ENCODE assay signal across 19 mouse cellular contexts in genomic region chr3:60574849-60575524, GRCm38 (mm10).
DNase-seq lines count a peak whose midpoint lies in the region; ATAC-seq and TF ChIP-seq lines count a peak whose summit lies in the region.
"Had no signal": no experiment of that assay in that cellular context is flagged by ENCODE, and none has a peak within 500 bp of the region (broad histone marks: within the 10 kb centered on the region; RNA-seq: fewer than 3 reads in every experiment).

No protein-coding gene starts in this region.

- H3K36me3 ChIP-seq in heart, embryonic 15.5 days = no peaks in the 10 kb centered on the region
- peaks cover 70% of the 10 kb centered on the region for H3K36me3 ChIP-seq in megakaryocyte, embryonic 14.5 days (replicated peaks; ENCODE audit: low read length)
- H3K36me3 ChIP-seq in liver, postnatal 0 days (replicated peaks; ENCODE audit: insufficient read depth, low read length) = 0 out of 2 replicates have a peak, but pooled peaks cover 2% of the 10 kb centered on the region
- H3K36me3 ChIP-seq: embryonic facial prominence, embryonic 13.5 days had no signal

- no peak for TF ChIP-seq POLR2A in cerebellum, adult 2 months (IDR thresholded peaks at IDR 0.05; ENCODE audit: borderline replicate concordance, insufficient read depth, low read length)

- no peaks in the 10 kb centered on the region for H3K9me3 ChIP-seq in heart, embryonic 15.5 days (replicated peaks)
- H3K9me3 ChIP-seq in megakaryocyte, embryonic 14.5 days = no peaks in the 10 kb centered on the region
- no peaks in the 10 kb centered on the region for H3K9me3 ChIP-seq in liver, postnatal 0 days (ENCODE audit: low read length)
- H3K9me3 ChIP-seq: embryonic facial prominence, embryonic 13.5 days had no signal

- H3K27ac ChIP-seq in cerebellum, adult 2 months (ENCODE audit: insufficient read depth, low read length) = peak overlapping the region; percentile 23; the same call in 1 of the 2 replicates
- peak overlapping the region; percentile 79; the same call in 1 of the 2 replicates for H3K27ac ChIP-seq in heart, embryonic 15.5 days
- peak overlapping the region; percentile 64; the same call in 1 of the 2 replicates for H3K27ac ChIP-seq in liver, postnatal 0 days (ENCODE audit: low read depth)
- H3K27ac ChIP-seq: embryonic facial prominence, embryonic 13.5 days had no signal

- H3K4me1 ChIP-seq in cerebellum, adult 2 months (ENCODE audit: control insufficient read depth, insufficient read depth, low read length) = peaks cover 20% of the 10 kb centered on the region; the same call in 1 of the 2 replicates
- peaks cover 70% of the 10 kb centered on the region for H3K4me1 ChIP-seq in heart, embryonic 15.5 days (replicated peaks)
- H3K4me1 ChIP-seq in megakaryocyte, embryonic 14.5 days = peaks cover 96% of the 10 kb centered on the region
- H3K4me1 ChIP-seq in liver, postnatal 0 days (ENCODE audit: insufficient read depth) = peaks cover 47% of the 10 kb centered on the region

- no peak for TF ChIP-seq CTCF in cerebellum, adult 2 months (IDR thresholded peaks at IDR 0.05; ENCODE audit: borderline replicate concordance, insufficient read depth, low read depth, low read length)
- no peak for TF ChIP-seq CTCF in liver, postnatal 0 days (IDR thresholded peaks at IDR 0.05; ENCODE audit: low read depth)

- ATAC-seq in heart, embryonic 15.5 days (replicated peaks; ENCODE audit: insufficient number of reproducible peaks, insufficient read depth, low FRiP score, low read depth) = no peak
- ATAC-seq in megakaryocyte, adult 5-6 weeks (ENCODE audit: poor library complexity, severe bottlenecking) = no peak
- no peak for ATAC-seq in liver, postnatal 0 days
- no peak for ATAC-seq in inflammation-experienced regulatory T-cells, adult 6 months
- ATAC-seq: forebrain, embryonic 16.5 days had no signal

- intact Hi-C loops in heart, postnatal 14 days (cut with DNase I) = loop anchor here (5.0 kb wide), 2 partner anchors 48 to 73 kb away; no protein-coding TSS in a partner anchor

- no peak for DNase-seq in cerebellum, adult 2 months
- no peak for DNase-seq in cerebellum, postnatal 4 days (ENCODE audit: low spot score in 2 of 2)
- DNase-seq in heart, postnatal 14 days = no peak
- no peak for DNase-seq in liver, postnatal 0 days
- DNase-seq: cerebellum, adult 9-10 months; kidney, adult 2 months; kidney, postnatal 14 days; lung, embryonic 14.5 days; lung, postnatal 4 days; retina, postnatal 1 day; right cerebral cortex, postnatal 4 days; thymus, postnatal 14 days had no signal

- 83% methylated on average over 4 of the region's 4 CpGs for WGBS in cerebellum, adult 2 months
- WGBS in heart, embryonic 15.5 days = 79% methylated on average over 4 of the region's 4 CpGs
- WGBS in liver, postnatal 0 days (ENCODE audit: insufficient replicate concordance) = 65% methylated on average over 4 of the region's 4 CpGs

- no peak for TF ChIP-seq EP300 in liver, postnatal 0 days (IDR thresholded peaks at IDR 0.05; ENCODE audit: low read depth)

- no peaks in the 10 kb centered on the region for H3K27me3 ChIP-seq in cerebellum, adult 2 months (ENCODE audit: control insufficient read depth, insufficient read depth, low read length)
- no peaks in the 10 kb centered on the region for H3K27me3 ChIP-seq in heart, embryonic 15.5 days
- H3K27me3 ChIP-seq in megakaryocyte, embryonic 14.5 days (replicated peaks) = no peaks in the 10 kb centered on the region
- H3K27me3 ChIP-seq in liver, postnatal 0 days (ENCODE audit: insufficient read depth, low read length) = no peaks in the 10 kb centered on the region
- H3K27me3 ChIP-seq: embryonic facial prominence, embryonic 13.5 days had no signal

- H3K4me3 ChIP-seq in cerebellum, adult 2 months (replicated peaks; ENCODE audit: insufficient read depth, low read depth, low read length) = no peak overlapping the region
- no peak overlapping the region for H3K4me3 ChIP-seq in heart, embryonic 15.5 days
- peak overlapping the region; percentile 86 for H3K4me3 ChIP-seq in megakaryocyte, embryonic 14.5 days (replicated peaks)
- no peak overlapping the region for H3K4me3 ChIP-seq in liver, postnatal 0 days (ENCODE audit: low read depth, low read length)
- H3K4me3 ChIP-seq: embryonic facial prominence, embryonic 13.5 days had no signal

- no peak overlapping the region for H3K9ac ChIP-seq in heart, embryonic 15.5 days
- no peak overlapping the region for H3K9ac ChIP-seq in liver, postnatal 0 days (replicated peaks)
- H3K9ac ChIP-seq: embryonic facial prominence, embryonic 13.5 days; lung, embryonic 14.5 days had no signal

- H3K4me2 ChIP-seq in heart, embryonic 15.5 days = no peak overlapping the region
- peak overlapping the region; percentile 6; the same call in 1 of the 2 replicates for H3K4me2 ChIP-seq in liver, postnatal 0 days (ENCODE audit: low read depth, low read length)
- H3K4me2 ChIP-seq: embryonic facial prominence, embryonic 13.5 days; lung, embryonic 14.5 days; midbrain, embryonic 11.5 days had no signal

Comparison
In these comparisons a context has a peak if more than half of its experiments do, and no peak if none do; other contexts are left out.
1. H3K27ac ChIP-seq: peak in every context shown above with its lines; median percentile 79 in heart, embryonic 15.5 days; 64 in liver, postnatal 0 days; 23 in cerebellum, adult 2 months.